Mouse (Mus musculus) heart, embryonic 13.5 days (tissue): ENCODE measurements at regions not wholly inside any gene's neighbourhood (a gene's known extent, or its start where the extent isn't known, plus 50 kb on each side); places are given as distances from the start of the nearest gene placed in this dataset.
A peak's percentile ranks its signal among the peaks of the same experiment; 100 is the strongest.
"Not testable (repeated sequence)": the region's sequence is repeated elsewhere in the genome, so short reads cannot be mapped to it uniquely, and the experiment has no call there.

Experiments
- ATAC-seq: fragments of 200-750 bp; cut with Nextera tagmentation; 2 replicates; pipeline ENCODE4 v1.8.0; 2017; ENCODE audit warnings: moderate TSS enrichment; ENCODE audit not compliant: insufficient number of reproducible peaks, low FRiP score, low TSS enrichment; ENCODE audit errors: extremely low read depth
- H3K27ac ChIP-seq: fragments of 300-500 bp; sonication (generic); replicated peaks from 2 replicates; pipeline ENCODE4 v1.5.1; 2015; ENCODE audit warnings: moderate library complexity, mild to moderate bottlenecking, inconsistent platforms
- H3K27me3 ChIP-seq: fragments of 300-500 bp; sonication (generic); replicated peaks from 2 replicates; pipeline ENCODE4 v1.6.1; 2015; ENCODE audit warnings: mild to moderate bottlenecking, inconsistent platforms
- H3K36me3 ChIP-seq: fragments of 300-500 bp; sonication (generic); 2 replicates; pipeline ENCODE4 v1.6.1; 2015; ENCODE audit warnings: mild to moderate bottlenecking, inconsistent platforms
- H3K4me1 ChIP-seq: fragments of 300-500 bp; sonication (generic); 2 replicates; pipeline ENCODE4 v1.6.1; 2015; ENCODE audit warnings: inconsistent platforms
- H3K4me2 ChIP-seq: fragments of 300-500 bp; sonication (generic); 2 replicates; pipeline ENCODE4 v1.6.1; 2015; ENCODE audit warnings: inconsistent platforms, mild to moderate bottlenecking, moderate library complexity
- H3K4me3 ChIP-seq: fragments of 300-500 bp; sonication (generic); 2 replicates; pipeline ENCODE4 v1.5.1; 2015; ENCODE audit warnings: moderate library complexity, mild to moderate bottlenecking, inconsistent platforms
- H3K9ac ChIP-seq: fragments of 300-500 bp; sonication (generic); 2 replicates; pipeline ENCODE4 v1.6.1; 2015; ENCODE audit warnings: inconsistent platforms, mild to moderate bottlenecking, moderate library complexity
- H3K9me3 ChIP-seq: fragments of 300-500 bp; sonication (generic); 2 replicates; pipeline ENCODE4 v1.6.1; 2016; ENCODE audit warnings: inconsistent platforms
- WGBS: fragments of 180-500 bp; shearing (Covaris S2); methylation state at CpG from one replicate; pipeline ENCODE4 v1.1.7; 2015; ENCODE audit warnings: mixed read lengths; 5-methylcytosine and 5-hydroxymethylcytosine counted together

DNA sequence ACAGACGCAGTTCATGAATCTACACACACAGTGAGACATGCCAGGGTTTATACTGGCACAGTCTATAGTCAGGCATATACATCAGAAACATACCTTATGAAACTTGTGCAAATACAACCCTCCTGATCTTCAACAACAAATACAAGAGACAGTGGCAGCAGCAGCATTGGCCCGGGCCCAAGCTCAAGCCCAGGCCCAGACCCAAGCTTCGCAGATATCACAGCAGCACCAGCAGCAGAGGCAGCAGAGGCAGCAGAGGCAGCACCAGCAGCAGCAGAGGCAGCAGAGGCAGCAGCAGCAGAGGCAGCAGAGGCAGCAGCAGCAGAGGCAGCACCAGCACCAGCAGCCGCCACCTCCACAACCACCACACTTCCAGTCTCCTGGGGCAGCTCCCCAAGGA is 80.0 kb downstream of the Samd9l start:
- H3K27ac ChIP-seq: no peak overlapping the region
- no peaks in the 10 kb centered on the region for H3K36me3 ChIP-seq
- no peak overlapping the region for H3K4me3 ChIP-seq
- WGBS: 53% methylated on average over 4 of the region's 4 CpGs
- H3K4me1 ChIP-seq: no peaks in the 10 kb centered on the region
- H3K9me3 ChIP-seq: no peaks in the 10 kb centered on the region
- no peak overlapping the region for H3K9ac ChIP-seq
- no peak for ATAC-seq
- H3K4me2 ChIP-seq: no peak overlapping the region
- no peaks in the 10 kb centered on the region for H3K27me3 ChIP-seq

DNA sequence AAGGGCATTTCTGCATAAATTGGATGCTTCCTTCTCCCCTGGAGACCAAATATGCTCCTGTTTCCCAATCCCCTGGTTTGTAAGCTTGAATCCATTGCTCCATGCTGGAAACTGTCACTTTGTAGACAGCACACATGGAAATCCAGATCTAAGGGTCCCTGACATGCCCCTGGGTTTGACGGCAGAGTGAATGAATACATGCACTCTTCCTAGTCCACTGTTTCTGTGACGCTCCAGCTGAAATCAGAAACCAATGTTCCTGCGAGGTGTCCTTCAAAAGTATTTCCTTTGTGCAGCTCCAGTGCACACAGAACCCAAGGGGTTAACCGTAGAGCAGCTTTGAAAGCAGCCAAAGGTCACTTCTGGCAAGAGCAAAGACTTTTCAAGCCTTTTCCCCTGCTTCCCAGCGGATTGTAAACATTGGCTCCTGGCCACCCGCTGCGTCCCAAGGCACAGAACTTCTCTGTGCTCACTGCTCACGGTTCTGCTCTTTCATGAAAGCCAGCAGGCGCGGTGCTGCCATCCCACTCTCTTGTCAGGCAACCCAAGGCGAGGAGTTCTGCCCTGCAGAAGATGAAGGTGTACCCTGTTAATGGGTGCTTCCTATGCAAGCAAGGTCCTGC is 91.7 kb downstream of the Samd9l start:
- not testable (repeated sequence) for H3K27me3 ChIP-seq, H3K9ac ChIP-seq, H3K4me1 ChIP-seq, H3K27ac ChIP-seq, H3K9me3 ChIP-seq, ATAC-seq, H3K36me3 ChIP-seq
- WGBS: 4% methylated on average over 11 of the region's 11 CpGs
- Histone ChIP-seq H3K4me3 (peak overlapping the region; percentile 32), H3K4me2 (peak overlapping the region; percentile 60)

DNA sequence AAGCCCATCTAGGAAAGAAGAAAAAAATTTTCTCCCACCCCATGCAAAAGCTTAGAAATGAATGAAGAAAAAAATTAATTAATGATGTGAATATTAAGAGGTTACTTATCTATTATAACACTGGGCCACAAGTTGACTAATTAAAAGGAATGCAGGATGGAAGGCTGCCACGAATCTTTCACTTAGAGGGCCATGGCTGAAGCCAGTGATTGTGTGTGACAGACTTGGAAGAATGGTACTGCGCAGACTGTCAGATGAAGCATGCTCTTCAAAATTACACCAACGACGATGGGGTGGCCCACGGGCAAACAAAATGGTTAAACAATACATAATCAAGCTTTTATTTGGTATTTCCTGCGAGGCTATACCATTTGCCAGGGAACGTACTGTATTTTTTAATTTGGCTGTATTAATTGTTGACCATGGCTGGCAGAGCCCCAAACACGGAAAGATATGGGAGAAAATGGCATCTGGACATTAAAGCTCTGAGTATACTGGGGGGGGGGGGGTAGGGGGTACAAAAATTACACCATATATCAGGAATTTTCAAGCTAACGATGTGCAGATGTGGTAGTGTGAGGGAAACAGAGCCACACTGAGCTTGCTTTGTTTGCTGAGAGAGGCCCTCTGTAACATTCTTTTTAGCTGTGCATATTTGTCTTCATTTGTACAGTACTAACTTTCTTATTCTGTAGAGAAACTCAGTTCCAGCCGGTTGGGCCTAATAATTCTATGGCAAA is 94.3 kb downstream of the Samd9l start:
- 0 out of 2 replicates have a peak overlapping the region, but pooled peaks have one; percentile 8 for H3K27ac ChIP-seq
- H3K4me1 ChIP-seq, H3K9me3 ChIP-seq, H3K4me2 ChIP-seq, H3K27me3 ChIP-seq, H3K36me3 ChIP-seq, ATAC-seq, H3K9ac ChIP-seq, H3K4me3 ChIP-seq: not testable (repeated sequence)
- 59% methylated on average over 10 of the region's 10 CpGs for WGBS

DNA sequence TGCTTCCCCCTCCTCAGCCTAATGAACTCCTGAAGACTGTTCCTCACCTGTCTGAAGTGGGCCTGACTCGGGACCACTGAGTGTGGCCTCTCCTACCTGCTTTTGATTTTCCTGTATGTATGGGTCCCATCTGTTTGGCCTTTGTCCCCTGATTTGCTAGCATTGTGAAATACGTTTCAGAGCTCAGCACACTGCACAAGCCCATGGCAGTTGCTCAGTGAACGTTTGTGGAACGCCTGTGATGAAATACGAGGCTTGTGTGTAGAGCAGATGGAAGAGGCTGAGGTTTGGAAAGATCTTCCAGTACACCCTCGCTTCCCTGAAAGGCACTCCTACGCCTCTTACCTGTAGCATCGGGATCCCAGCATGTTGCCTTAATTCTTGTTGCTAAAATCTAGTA is 106.1 kb downstream of the Samd9l start:
- not testable (repeated sequence) for ATAC-seq

DNA sequence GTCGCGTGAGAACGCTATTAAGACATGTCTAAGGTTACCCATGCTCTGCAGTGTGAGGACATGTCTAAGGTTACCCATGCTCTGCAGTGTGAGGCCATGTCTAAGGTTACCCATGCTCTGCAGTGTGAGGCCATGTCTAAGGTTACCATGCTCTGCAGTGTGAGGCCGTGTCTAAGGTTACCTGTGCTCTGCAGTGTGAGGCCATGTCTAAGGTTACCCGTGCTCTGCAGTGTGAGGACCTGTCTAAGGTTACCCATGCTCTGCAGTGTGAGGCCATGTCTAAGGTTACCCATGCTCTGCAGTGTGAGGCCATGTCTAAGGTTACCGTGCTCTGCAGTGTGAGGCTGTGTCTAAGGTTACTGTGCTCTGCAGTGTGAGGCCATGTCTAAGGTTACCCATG is 107.4 kb downstream of the Samd9l start:
- H3K9ac ChIP-seq, H3K4me2 ChIP-seq, H3K9me3 ChIP-seq, ATAC-seq, H3K4me3 ChIP-seq, H3K27ac ChIP-seq, H3K4me1 ChIP-seq, H3K36me3 ChIP-seq, H3K27me3 ChIP-seq: not testable (repeated sequence)
- WGBS: 85% methylated on average over 6 of the region's 6 CpGs

More for the DNA sequence above, 106.1 kb downstream of the Samd9l start:
- H3K9ac ChIP-seq, H3K4me1 ChIP-seq, H3K4me2 ChIP-seq, H3K9me3 ChIP-seq, H3K4me3 ChIP-seq, H3K36me3 ChIP-seq, H3K27me3 ChIP-seq, H3K27ac ChIP-seq: not testable (repeated sequence)
- 63% methylated on average over 8 of the region's 8 CpGs for WGBS

DNA sequence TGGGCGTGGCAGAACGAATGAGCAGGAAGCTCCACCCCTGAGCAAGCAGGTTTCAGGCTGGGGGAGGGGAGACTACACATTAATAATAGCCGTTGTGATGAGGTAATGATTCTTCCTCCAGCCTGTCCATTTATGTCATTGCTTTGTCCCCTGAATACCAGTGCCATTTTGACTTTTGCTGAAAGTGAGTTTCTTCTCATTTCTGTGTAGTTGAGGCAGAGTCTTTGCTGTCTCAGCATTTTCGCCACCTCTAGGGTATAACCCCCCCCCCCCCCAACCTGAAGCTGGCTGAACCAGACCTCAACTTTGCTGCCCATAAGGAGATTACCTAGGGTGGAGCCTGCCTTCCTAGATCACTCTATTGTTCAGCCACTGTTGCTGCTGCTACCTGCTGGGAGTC is 130.6 kb downstream of the Samd9l start:
- not testable (repeated sequence) for H3K9ac ChIP-seq, H3K4me1 ChIP-seq, H3K27me3 ChIP-seq, H3K36me3 ChIP-seq, H3K9me3 ChIP-seq, H3K4me3 ChIP-seq, H3K4me2 ChIP-seq, ATAC-seq, H3K27ac ChIP-seq
- WGBS: 66% methylated on average over 4 of the region's 4 CpGs

DNA sequence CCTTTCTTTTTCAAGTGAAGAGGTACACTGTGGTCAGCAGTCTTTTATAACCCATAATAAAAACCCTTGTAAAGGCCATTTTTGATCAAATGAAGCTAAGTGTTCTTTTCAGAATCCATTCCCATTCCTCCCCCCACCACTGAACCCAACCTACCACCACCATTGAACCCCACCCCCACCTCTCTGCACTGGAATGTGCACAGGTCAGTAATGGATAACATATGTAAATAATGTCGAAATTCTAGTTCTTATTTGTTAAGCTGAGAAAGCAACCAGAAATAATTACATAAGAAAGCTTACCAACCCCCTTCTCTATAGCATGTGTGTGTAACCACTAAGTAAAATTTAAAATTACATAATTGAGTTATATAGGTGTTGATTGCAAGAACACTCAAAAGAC is 133.9 kb downstream of the Samd9l start:
- H3K27me3 ChIP-seq, H3K27ac ChIP-seq, H3K9me3 ChIP-seq, H3K4me3 ChIP-seq, H3K36me3 ChIP-seq, H3K4me2 ChIP-seq, H3K4me1 ChIP-seq, ATAC-seq, H3K9ac ChIP-seq: not testable (repeated sequence)
- 56% methylated on average over 1 of the region's 1 CpGs for WGBS
